Mouse (Mus musculus) thymus, postnatal 14 days (tissue): Measurements from ENCODE around the gene Akap5.

Experiments used
- DNase-seq: peaks from one replicate; pipeline ENCODE4 v3.0.0; 2021

The Akap5 gene

GRCm38 (mm10) chr12:76324679-76325431 lies at the start of gene Akap5:
TSS of gene Akap5 (plus strand) at chr12:76324891.
- peak; percentile 73 for DNase-seq

GRCm38 (mm10) chr12:76278209-76278608 lies 46.5 kb upstream of the Akap5 start:
- DNase-seq, result no peak

- DNase-seq, result no peak
Measured at GRCm38 (mm10) chr12:76280556-76280955, 44.1 kb upstream of the Akap5 start.

GRCm38 (mm10) chr12:76281111-76281660 lies 43.5 kb upstream of the Akap5 start:
- no peak for DNase-seq

GRCm38 (mm10) chr12:76282132-76282531 lies 42.6 kb upstream of the Akap5 start:
- no peak for DNase-seq

- no peak for DNase-seq
Measured at GRCm38 (mm10) chr12:76282532-76283173, 42.0 kb upstream of the Akap5 start.

GRCm38 (mm10) chr12:76285418-76285817 lies 39.3 kb upstream of the Akap5 start:
- no peak for DNase-seq

GRCm38 (mm10) chr12:76287986-76288385 lies 36.7 kb upstream of the Akap5 start:
- DNase-seq, result no peak

- no peak for DNase-seq
Measured at GRCm38 (mm10) chr12:76288494-76288893, 36.2 kb upstream of the Akap5 start.

GRCm38 (mm10) chr12:76289428-76289827 lies 35.3 kb upstream of the Akap5 start:
- no peak for DNase-seq

- DNase-seq, result peak; percentile 40
Measured at GRCm38 (mm10) chr12:76290271-76290670, 34.4 kb upstream of the Akap5 start.

- peak; percentile 54 for DNase-seq
Measured at GRCm38 (mm10) chr12:76293192-76293591, 31.5 kb upstream of the Akap5 start.

- no peak for DNase-seq
Measured at GRCm38 (mm10) chr12:76297830-76298229, 26.9 kb upstream of the Akap5 start.

- no peak for DNase-seq
Measured at GRCm38 (mm10) chr12:76299361-76299906, 25.3 kb upstream of the Akap5 start.

GRCm38 (mm10) chr12:76300367-76300766 lies 24.3 kb upstream of the Akap5 start:
- no peak for DNase-seq

- no peak for DNase-seq
Measured at GRCm38 (mm10) chr12:76303474-76303873, 21.2 kb upstream of the Akap5 start.

- DNase-seq, result no peak
Measured at GRCm38 (mm10) chr12:76304199-76304598, 20.5 kb upstream of the Akap5 start.

GRCm38 (mm10) chr12:76305107-76305506 lies 19.6 kb upstream of the Akap5 start:
- DNase-seq, result no peak

- DNase-seq, result no peak
Measured at GRCm38 (mm10) chr12:76306852-76307561, 17.7 kb upstream of the Akap5 start.

GRCm38 (mm10) chr12:76307964-76308363 lies 16.7 kb upstream of the Akap5 start:
- no peak for DNase-seq

GRCm38 (mm10) chr12:76308436-76308835 lies 16.3 kb upstream of the Akap5 start:
- DNase-seq, result no peak

- DNase-seq, result no peak
Measured at GRCm38 (mm10) chr12:76310007-76310406, 14.7 kb upstream of the Akap5 start.

- no peak for DNase-seq
Measured at GRCm38 (mm10) chr12:76310633-76311032, 14.1 kb upstream of the Akap5 start.
